Mouse (Mus musculus) frontal cortex, adult (tissue): ENCODE data around the gene Cd19.
A peak's percentile ranks its signal among the peaks of the same experiment; 100 is the strongest.

Experiments
- ATAC-seq: cut with Nextera tagmentation; 2 replicates; pipeline ENCODE4 v1.9.2; 2017; ENCODE audit warnings: mild to moderate bottlenecking, moderate library complexity, mixed read lengths; ENCODE audit not compliant: low TSS enrichment

Cd19 gene

DNA sequence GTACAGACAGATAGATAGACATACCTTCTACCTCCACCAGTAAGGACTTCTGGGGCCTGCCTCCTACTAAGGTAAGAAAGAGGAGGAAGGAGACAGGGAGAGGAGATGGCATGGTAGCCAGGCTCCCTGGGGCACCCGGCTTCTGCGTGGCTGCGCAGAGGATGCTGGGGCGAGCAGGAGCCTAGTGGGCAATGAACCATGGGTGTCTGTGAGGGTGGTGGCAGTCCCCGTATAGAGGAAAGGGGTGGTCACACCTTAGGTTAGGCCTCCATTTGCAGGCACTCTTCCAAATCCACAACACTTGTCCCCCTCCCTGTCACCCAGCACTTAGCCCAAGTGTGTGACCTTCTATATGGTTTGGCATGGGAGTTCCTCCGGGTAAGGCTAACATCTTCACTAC is at the start of gene Cd19:
Gene Cd19, minus strand, starts transcription at position 165 of the 400 bp plus-strand sequence.
- ATAC-seq = no peak

DNA sequence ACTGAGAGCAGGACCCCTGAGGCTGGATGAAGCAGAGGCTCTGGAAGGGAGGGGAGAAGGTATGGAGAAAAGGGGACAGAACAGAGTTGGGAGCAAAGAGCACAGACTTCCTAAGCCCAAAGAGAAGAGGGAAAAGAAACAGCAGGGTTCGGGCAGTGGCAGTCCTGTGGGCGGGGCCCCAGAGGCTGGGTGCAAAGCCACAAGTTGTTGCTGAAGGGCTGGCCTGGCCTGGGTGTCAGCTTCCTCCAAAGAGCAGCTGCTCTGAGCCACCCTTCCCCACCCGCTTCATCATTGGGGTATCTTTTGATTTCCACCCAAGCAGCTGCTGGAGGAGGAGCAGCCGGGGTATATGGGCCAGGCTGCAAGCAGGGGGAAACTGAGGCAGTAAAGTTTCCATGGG is 49.4 kb upstream of the Cd19 start:
- no peak for ATAC-seq

DNA sequence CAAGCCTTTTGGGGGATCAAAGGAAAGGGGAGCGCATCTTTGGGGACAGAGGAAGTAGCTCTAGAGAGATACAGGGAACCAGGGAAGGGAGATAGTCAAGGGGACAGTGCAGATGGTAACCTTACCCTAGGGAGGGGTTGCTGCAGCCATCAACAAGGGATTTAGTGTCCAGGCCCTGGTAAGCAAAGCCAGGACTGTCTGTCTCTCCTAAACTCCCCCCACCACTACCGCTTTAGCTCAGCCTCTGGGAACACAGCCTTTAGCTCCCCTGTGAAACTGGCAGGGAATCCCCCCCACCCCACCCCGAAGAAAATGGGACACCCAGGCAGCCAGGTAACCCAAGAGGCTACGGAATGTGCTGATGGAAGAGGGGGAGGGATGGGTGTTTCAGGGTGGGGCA is 48.9 kb upstream of the Cd19 start:
- ATAC-seq = no peak

DNA sequence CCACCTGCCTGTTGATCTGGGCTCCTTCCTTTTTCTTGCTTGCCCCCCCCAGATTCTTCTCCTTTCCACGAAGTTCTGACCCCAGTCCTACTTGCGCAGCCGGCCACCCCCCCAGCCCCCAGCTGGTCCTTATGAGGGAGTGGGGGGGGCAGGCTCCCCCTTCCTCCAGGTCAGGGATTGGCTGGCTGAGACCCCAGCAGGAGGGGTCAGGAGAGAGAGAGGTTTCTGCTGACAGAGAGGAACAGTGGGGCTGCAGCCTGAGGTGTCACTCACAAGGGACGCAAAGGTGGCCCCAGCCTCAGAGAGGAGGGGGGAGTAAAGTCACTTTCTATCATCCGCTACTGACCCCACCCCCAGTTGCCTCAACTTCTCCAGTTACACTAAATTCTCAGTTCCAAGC is 48.3 kb upstream of the Cd19 start, which contains the start of gene Atp2a1:
Gene Atp2a1, minus strand, starts transcription at position 105 of the 400 bp plus-strand sequence.
- no peak for ATAC-seq

DNA sequence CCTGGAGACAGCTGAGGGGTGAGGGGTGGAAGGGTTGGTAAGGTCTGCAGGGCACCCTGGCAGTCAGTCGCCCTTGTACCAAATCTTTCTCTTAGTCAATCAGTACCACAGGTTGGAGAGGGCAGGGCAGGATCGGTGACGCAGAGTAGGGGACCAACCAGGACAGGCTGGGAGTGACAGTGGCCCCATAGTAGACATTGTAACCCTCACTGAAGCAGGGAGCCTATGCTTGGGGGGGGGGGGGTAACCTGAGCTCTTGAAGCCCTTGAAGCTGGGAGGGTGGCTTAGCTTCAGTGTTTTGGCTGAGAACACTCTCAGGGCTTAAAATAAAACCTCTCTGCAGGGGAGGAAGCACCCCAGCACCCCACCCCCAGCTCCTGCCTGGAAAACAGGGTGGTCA is 46.9 kb upstream of the Cd19 start:
- no peak for ATAC-seq

DNA sequence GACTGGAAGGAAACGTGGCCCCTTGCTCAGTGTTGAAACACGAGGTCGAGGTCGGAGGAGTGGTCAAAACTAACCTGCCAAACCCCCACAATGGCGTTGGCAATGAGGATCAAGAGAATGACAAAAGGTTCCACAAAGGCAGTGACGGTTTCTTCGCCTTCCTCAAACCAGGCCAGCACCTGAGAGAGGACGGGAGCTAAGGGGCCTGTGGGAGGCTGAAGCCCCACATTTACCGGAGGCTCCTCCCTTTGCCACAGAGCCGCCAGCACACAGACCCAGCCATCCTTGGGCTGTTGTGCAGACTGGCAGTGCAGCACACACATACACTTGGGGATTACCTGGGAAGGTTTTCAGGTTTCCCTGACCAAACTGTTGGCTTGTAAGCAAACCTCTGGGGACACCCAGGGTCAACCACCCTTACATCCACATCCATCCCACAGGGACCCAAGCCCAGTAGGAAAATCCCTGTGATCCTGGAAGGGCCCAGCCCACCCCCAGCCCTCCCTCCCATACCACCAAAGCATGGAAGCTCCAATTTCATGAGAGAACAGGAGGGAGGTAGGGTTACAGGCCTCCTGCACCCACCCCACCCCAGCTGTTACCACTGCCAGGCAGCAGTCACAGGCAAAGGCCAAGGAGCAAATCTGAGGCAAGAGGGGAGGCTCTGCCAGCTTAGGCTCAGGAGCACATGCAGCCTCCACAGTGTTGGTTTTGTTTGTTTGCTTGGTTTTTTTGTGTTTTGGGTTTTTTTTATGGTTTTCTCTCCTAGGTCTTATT is 46.1 kb upstream of the Cd19 start:
- no peak for ATAC-seq

DNA sequence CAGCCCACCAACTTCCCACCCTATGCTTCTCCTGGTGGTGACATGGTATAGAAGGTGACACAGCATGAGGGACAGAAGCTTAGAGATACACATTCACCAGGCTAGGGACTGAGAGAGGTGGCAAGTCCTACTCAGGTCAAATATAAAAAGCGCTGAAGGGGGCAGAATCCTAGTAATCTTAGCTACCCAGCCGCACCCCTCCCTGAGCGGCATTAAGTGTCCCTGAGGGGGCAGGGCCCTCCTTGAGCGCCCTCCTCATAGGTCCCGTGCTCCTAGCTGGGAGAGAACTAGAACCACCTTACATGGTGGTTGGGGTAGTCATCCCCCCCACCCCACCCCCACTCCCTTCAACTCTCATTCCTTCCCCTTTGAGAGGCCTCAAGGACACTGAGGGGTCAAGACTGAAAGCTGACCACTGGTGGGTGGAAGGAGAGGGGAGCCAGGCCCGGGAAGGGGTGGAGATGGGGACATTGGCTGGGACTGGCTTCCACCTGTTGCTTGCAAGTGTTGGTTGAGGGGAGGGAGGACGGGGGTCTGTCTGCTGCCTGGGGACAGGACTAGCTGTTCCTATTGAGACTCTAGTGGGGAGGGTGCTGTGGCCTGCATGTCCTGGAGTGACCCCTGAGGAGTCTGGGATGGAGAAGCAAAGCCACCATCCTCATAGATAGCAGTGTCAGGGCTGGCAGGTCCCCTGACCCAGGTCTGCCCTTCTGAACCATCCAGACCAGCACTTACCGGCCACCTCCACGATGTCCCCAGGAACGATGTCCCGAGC is 44.3 kb upstream of the Cd19 start:
- no peak for ATAC-seq

DNA sequence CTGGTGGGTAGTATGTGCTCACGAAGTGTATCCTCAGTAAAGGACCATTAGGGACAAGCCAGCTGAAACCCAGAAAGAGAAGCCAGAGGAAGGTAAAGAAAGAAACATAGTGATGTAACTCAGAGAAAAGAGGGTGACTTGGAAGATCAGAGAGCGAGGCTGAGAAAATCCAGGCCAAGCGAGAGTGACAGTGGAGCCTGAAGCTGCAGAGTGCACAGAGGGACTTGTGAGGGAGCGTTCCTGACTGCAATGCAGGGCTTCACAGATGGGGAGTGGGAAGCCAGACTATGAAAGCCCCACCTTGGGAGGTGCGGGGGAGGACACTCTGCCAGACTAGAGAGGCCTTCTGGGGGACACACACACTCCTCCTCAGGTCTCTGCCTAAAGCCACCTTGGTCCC is 43.5 kb upstream of the Cd19 start:
- peak; percentile 38; the same call in 1 of the 2 replicates for ATAC-seq

DNA sequence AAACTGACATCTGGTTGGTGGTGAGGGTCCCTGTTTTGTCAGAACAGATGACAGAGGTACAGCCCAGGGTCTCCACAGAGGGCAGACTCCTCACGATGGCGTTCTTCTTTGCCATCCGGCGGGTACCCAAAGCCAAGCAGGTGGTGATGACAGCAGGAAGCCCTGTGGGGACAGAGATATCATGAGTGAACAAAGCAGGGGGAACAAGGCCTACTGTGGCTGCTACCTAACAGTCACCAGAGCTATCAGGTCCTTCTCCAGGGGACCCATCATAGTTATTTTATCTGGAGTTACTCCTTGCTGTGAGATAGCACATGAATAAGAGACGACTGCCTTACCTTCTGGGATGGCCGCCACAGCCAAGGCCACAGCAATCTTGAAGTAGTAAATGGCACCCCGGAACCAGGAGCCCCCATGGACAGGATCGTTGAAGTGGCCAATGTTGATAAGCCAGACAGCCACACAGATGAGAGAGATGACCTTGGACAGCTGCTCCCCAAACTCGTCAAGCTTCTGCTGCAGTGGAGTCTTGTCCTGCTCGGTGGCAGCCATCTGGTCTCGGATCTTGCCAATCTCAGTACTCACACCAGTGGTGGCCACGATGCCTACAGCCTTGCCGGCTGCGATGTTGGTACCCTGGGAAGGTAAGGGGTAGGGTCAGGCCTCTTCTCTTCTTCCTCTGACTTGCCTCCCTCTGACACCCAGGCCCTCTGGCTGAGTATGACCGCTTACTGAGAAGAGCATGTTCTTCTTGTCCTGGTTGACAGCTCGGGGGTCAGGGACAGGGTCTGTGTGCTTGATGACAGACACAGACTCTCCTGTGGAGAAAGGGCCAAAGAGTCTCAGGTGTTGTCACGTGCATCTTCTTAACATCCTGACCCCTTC is 41.9 kb upstream of the Cd19 start:
- no peak for ATAC-seq

DNA sequence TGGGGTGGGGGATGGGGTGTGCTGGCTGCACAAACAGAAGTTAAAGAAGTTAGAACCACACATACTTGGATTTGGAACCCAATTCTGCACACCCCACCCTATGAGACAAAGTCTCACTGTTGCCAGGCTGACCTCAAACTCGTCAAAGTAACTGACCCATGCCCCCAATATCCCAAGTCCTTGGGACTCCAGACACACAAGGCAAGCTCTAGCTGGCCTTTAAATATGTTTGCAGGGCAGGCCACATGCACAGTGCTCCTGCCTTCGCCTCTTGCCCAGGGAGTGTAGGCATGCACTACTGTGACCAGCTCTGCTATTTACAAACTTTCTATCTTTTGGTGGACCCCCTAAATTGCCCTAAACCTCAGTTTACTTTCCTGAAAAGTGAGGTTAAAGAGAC is 40.6 kb upstream of the Cd19 start:
- no peak for ATAC-seq

DNA sequence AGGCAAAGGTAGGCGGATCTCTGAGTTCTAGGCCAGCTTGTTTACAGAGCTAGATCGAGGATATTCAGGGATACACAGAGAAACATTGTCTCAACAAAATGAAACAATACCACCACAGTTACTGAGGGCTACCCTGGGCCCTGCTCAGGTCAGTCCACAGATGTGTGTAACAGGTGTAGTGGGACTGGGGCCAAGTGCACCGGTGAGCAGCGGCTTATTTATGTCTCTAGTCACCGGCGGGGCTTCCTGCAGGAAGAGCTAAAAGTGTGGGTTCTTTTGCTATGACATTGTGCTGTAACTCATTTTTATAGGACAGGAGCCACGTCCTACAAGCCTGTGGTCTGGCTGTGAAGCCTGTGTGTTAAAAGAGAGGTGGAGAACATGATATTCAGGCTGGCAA is 39.2 kb upstream of the Cd19 start:
- no peak for ATAC-seq

DNA sequence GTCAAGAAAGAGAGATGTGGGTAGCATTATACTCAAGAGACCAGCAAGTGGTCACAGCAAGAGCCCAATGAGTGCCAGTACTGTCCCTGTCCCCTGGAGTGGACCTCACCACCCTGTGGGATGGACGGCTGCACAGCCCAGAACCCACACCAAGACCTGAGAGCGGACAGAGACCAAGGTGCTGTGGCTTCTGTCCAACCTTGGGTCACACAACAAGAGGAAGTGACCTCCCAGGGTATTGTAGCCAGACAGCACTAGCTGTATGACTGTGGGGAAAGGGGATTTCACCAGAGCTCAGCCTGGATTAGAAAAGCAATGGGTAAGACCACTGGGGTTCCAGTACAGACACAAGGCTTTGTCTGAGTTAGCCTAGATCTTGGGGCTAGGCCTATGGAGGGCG is 37.6 kb upstream of the Cd19 start:
- no peak for ATAC-seq

DNA sequence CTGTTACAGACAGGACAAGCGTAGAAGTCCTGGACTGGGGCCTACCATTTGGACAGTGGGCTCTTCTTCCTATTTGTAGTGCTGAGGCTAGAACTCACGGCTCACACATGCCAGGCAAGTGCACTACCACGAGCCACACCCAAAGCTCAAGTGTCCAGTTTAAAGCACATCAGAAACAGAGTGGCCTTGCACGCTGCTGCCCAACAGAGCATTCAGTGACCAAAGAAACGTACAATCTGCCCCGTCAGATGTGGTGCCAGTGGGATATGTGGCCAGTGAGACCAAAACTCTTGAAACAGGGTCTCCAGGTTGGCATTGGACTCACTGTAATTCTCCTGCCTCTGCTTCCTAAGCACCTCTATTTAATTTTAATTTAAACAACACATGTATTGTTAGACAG is 36.0 kb upstream of the Cd19 start:
- no peak for ATAC-seq

DNA sequence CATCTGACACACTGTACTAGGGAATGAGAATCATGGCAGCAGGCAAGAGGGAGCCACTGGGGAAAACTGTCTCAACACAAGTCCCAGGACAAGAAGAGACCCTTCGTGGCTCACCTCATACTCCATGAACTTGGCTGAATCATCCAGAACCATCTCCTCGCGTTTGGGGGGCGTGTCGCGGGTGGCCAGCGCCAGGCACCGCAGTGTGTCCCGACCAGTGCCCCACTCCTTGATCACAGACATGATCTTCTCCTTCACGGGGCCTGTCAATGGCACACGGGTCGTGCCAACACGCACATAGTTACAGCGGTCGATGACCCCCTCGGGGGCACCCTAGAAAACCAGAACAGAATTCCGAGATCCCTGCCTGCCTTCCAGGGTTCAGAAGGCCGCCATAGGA is 35.3 kb upstream of the Cd19 start:
- no peak for ATAC-seq

DNA sequence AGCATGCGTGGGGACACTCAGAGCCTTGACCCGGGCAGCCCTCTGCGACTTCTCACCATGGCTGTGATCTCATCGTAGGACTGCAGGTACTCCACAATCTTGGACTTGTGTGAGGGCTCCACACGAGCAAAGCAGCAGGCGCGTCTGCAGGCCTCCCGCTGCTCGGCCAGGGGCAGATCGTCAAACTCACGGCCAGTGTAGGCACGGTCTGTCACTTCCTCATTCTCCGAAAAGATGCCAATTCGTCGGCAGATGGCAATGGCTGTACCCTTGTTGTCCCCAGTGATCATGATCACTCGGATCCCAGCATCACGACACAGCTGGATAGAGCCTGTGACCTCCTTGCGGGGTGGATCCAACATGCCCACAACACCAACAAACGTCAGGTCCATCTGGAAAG is 33.8 kb upstream of the Cd19 start:
- ATAC-seq = no peak

DNA sequence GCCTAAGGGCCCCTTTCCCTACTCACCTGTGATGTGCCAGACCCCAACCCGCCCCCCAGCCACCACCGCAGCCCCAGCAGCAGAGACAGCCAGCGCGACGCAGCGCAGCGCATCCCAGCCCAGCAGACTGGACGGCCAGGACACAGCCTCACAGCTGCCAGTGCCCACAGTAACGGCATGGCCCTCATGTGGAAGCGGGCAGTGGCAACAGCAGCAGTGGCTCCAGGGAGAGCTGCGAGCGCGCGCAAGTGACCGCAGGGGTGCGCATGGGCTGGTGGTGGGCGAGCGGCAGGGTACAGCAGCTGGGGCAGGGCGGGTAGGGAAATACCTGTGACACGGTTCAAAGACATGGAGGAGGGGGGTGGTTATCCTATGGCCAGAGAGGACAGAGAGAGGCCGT is 31.5 kb upstream of the Cd19 start:
- ATAC-seq = no peak

DNA sequence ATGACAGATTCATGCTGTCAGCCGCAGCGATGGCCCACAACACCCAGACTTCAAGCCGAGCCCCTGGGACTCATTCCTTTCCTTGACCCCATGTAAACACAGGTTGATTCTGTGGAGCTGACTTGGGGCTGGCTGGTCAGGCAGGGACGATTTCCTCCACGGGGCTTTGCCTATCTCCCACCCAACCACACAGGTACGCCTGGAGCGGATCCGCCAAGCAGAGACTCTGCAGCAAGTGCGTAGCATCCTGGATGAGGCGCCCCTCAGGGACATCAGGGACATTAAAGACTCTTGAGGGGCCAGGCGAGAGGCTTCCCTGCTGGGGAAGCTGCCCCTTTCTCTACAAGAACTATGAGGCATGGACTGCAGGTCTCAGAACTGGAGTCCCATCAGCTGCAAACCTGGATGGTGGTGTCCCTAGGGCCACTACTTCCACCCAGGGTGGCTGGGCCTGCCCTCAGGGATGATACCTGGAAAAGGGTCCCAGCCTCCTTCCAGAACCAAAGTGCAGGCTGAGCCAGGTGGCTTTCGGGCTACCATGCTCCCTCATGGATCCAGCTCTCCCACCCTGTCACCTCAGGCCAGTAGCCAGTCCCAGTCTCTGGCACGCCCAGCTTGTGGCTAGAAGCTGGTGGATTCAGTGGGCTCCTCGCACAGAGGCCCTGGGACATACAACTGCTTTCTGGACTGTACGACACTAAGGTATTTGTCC is 30.6 kb upstream of the Cd19 start:
- ATAC-seq = no peak

DNA sequence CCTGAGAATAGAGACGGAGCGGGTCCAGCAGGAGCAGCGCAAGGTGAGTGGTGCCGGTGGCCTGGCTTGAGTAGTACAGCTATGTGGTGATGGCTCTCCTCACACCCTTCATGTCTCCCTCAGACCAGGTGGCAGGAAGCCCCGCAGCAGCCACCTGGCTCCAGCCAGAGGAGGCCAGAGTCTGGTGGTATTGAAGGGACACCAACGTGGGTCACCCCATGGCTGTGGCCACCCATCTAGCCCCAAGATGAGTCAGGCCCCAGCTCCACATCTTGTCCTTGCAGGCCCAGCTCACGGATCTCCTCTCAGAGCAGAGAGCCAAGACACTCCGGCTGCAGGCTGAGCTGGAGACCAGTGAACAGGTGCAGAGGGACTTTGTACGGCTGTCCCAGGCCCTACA is 29.8 kb upstream of the Cd19 start:
- ATAC-seq = no peak

DNA sequence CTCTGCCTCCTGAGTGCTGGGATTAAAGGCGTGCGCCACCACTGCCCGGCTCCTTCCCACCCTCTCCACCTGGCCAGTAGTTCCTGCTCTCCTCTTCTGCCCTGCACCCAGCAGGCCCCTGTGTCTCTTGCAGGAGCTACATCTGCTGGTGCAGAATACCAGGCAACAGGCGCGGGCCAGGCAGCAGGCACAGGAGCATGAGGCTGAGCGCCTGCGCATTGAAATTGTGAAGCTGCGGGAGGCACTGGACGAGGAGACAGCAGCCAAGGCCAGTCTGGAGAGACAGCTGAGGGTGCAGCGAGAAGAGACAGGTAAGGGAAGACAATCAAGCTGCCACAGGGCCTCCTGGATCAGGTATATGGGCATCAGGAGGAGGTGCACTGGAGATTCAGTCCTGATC is 29.3 kb upstream of the Cd19 start:
- no peak for ATAC-seq

DNA sequence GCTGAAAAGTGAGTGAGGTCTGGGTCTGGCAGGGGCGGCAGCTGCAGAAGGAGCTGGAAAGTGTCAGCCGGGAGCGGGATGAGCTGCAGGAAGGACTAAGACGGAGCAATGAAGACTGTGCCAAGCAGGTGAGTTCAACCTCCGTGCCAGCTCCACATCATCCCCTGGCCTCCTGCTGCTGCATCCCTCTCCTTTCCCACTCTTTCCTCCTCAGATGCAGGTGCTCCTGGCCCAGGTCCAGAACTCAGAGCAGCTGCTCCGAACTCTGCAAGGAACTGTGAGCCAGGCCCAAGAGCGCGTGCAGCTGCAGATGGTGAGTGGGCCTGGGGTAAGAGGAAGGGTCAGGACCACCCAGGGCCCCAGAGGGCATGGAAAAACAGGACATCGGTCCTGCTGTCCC is 25.4 kb upstream of the Cd19 start:
- no peak for ATAC-seq

DNA sequence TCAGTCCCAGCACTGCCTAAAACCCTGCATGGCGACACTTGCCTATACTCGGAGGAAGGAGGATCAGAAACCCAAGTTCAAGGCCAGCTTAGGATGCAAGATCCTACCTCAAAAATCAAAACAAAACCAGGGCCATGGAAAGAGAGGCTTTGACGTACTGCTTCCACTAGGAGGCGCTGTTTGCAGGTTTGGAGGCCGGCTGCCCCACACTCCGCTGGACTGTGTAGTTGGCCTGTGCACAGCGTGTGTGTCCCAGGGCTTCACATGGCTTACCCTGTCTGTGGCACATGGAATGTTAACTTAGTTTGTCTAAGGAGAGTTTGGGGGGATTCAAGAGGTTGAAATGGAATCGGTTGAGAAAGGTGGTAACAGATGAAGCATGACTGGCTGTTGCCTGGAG is 22.2 kb upstream of the Cd19 start:
- no peak for ATAC-seq

DNA sequence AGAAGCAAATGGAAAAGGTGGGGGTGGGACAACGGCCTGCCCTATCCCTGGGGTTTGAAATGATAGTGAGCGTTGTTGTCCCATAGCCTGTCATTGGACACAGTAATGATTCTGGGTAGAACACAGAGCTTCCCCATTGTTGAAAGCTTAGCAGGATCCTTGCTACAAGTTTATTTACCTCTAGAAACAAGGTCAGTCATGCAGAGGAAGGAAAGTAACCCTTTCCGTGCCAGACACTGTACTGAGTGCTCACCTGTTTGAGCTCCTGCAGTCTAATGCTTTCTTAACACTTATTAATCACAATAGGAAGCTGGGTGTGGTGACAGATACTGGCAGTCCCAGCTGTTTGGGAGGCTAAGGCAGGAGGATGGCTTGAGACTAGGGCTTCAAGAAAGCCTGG is 21.1 kb upstream of the Cd19 start:
- ATAC-seq = no peak
